Mouse (Mus musculus) megakaryocyte, adult 5-6 weeks (primary cell): ENCODE measurements around the gene 1600014C23Rik. TPM values are rescaled to one million over a fixed set of nuclear protein-coding genes. Genes with fewer than 3 reads are reported as not detected.
A peak's percentile ranks its signal among the peaks of the same experiment; 100 is the strongest.

Experiments used
- ATAC-seq: 2 replicates; pipeline ENCODE4 v1.8.0; 2016; ENCODE audit warnings: mild to moderate bottlenecking, inconsistent platforms; ENCODE audit not compliant: poor library complexity, severe bottlenecking
- total RNA-seq, 2 experiments: library from RNA; stranded (forward) in 1 of 2; stranded (reverse) in 1 of 2; fragments of 153-499, 151-499 nt in 1 of 2; fragments of 221-1000, 200-1000 nt in 1 of 2; gene quantifications; 2 replicates each; pipeline versions ENCODE4 v1.2.3 to v1.2.4; 2015 to 2017

Gene 1600014C23Rik
- total RNA-seq, 2 experiments from 2014 or later, result not detected

DNA sequence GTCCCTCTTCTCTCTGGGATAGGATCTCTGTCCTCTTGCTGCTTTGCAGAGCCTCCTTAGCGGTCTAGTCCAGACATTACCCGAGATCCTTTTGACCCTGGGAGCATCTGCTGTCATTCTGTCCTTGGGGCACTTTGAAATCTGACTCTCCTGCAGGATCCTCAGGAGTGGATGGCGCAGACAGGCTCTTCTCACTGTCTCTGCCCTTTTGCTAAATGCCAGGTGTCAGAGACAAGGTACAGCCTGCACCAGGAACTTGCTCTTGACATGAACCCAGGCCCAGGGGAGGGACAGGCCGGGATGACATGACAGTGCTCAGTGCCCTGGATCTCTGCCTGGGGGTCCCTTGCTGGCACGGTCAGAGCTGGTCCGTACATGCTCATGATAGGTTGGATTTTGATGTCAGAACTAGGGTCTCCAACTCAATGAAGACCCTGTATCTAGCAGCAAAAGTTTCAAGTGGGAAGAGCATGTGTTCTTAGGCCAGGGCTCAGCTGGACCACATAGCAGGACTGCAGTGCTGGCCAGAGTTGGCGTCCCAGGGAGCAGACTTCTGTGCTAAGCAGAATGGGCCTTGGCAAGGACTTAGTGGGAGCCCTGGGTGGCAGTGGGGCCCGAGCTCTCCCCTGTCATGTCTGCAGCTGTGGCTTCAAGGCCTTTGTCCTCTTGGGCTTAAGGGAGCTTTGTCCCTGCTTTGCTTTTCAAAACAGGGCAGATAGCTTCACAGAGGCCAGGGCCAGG, 5.5 kb downstream of the 1600014C23Rik start:
- no peak for ATAC-seq

DNA sequence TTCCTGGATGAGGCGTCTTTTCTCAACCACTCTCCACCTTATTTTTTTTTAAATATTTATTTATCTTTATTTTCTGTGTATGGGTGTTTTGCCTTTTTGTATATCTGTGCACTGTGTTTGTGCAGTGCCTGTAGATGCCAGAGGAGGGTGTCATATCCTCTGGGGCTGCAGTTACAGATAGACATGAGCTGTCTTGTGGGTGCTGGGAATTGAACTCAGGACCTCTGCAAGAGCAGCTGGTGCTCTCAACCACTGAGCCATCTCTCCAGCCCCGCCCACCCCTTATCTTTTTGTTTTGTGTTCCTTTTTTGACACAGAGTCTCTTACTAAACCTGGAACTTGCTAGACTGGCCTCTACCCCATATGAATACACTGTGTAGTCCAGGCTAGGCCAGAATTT, 6.2 kb downstream of the 1600014C23Rik start:
- ATAC-seq, result no peak

DNA sequence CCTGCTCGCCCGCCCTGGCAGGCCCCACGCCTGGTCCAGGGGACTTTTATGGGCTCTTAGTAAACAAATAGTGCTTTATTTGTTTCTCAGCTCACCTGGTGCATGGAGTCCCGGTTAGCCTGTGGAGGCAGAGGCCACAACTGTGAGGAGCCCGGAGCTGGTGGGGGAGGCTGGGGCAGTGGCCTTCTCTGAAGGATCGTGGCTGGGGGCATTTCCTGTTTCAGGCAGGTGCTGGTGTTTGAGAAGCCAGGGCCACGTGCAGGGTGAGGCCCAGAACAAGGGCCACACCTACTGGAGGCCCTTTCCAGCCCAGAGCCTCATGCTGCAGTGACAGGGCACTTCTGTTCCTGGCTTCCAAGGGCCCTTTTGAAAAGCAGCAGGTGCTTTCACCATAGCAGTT, 7.4 kb downstream of the 1600014C23Rik start:
- no peak for ATAC-seq

DNA sequence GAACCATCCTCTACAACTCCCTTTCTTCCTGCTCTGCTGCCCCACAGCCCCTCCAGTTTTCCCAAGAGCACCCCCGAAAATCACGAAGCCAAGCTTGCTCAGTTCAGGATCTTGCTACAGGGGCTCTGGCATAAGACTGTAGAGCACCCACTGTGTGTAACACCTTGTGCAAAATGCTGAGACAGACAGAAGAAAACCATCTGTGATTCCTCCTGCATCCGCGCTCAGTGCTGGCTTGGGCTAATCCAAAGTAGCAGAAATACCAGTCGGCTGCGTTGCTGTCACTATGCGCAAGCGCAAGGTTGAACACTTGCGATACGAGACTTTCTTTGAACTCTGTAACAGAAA, 9.1 kb downstream of the 1600014C23Rik start:
- no peak for ATAC-seq

DNA sequence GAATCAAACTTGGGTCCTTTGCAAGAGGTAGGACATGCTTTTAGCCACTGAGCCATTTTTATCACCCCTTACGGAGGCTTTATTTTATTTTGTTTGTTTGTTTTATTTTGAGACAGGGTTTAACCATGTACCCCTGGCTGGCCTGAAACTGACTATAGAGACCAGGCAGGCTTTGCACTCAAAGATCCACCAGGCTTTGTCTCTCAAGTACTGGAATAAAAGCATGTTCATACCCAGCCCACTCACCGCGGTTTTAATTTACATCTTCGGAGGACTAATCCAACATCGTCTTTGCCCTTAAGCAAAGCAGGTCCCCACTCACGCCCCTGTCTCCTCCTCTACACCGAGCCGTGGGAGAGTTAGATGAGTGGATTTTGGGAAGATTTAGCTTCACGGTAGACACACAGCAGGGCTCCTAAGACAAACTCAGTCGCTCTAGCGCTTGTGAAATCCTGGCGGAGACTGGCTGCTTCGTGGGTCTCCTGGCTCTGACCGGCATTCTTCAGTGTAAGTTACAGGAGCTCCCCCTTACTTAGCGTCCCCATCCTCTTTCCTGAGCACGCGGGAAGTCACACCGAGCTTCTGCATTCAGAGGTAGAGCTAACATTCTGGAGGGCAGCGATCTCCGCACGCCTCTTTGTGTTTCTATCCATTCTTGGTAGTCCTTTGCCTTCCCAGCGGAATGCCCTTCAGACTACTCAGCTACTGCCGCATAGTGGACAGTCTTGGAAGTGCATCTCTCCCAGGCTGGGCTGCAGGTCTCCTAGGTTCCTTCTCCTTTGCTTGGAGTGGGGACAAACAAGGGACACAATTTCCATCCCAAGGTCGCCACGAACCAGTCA, 9.7 kb downstream of the 1600014C23Rik start:
- peak; percentile 94 for ATAC-seq

DNA sequence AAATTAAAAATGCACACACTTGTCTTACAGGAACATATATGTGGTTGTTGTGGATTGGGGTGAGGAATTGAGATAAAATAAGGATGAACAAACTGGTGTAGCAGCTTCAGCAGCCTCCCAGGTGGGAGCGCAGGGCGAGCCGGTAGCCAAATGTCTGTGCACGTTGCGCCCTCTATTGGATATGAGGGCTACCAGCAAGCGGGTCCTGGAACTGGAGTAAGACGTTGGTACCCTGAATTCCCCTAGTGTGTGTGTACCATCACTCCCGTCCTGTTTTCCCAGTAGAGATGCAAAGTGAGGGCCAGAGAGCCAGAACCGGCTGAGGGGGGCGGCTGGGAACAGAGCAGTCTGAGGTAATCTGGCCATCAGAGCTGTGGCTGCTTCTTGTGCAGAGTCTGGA, 15.3 kb downstream of the 1600014C23Rik start:
- ATAC-seq, result peak; percentile 82

DNA sequence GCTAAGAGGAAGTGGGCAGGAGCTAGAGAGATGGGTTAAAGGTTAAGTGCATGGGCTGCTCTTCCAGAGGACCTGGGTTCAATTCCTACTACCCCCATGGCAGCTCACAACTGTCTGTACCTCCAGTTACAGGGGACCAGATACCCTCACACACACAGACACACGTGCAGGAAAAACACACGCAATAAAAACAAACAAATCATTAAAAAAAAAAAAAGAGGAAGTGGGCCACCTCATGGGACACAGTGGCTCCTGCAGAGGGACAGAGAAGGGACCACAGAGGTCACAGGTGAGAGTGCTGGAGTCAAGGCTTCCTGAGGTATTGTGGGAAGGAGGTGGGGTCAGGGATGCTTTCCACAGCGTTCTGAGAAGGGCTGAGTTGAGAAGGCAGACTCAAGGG, 22.1 kb downstream of the 1600014C23Rik start:
- 0 out of 2 replicates have a peak, but pooled peaks have one; percentile 26 for ATAC-seq

DNA sequence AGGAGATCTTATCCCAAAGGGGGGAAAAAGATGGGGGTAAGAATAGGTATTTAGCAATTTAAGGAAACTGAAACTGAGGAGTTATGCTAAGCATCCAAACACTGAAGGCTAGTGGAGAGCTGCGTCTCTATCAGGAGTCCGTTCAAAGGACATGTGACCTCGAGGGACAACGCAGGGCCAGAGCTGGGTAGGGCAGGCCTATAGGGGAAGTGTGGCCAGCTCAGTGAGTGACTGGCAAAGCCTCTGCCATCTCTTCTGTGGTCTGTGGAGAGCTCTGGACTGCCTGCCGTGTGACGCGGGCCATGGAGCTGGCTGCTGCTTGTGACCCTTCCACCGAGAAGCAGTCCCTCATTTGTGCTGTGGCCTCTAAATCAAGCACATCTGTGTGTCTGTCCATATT, 23.2 kb downstream of the 1600014C23Rik start:
- ATAC-seq, result peak; percentile 57

DNA sequence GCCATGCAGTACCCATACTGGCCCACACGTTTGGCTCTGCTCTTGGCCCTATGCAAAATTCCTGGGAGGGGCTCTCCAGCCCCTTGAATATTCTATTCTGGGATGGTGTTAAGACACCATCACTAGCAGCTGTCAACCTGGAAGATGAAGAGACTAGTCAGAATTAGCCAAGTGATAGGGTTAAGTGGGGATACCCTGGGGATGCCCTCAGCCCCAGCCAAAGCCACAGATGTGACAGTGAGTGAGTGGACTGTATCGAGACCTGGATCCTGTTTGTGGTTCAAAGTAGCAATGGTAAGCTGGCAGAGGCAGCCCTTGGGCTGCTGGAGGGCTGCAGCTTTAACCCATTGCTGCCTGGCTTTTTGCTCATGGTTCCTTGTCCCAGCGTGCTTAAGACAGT, 23.8 kb downstream of the 1600014C23Rik start:
- no peak for ATAC-seq

DNA sequence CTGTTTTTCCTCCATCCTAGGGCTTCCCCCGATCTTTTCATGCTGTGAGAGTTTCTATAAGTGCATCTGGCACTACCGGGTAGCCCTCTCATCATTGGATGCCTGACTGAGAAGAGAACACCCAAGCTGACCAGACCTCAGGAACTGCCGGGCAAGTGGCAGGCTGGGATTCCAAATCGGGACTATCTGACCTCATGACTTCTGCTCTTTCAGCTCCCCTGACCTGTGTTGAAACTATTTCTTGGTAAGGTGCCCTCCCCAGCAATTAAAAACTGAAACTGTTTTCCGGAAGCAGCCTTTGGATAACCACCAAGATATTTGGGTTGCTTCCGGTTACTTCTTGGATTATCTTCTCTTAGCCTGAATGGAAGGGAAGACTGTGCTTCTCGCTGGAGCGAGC, 25.5 kb downstream of the 1600014C23Rik start:
- ATAC-seq, result no peak

DNA sequence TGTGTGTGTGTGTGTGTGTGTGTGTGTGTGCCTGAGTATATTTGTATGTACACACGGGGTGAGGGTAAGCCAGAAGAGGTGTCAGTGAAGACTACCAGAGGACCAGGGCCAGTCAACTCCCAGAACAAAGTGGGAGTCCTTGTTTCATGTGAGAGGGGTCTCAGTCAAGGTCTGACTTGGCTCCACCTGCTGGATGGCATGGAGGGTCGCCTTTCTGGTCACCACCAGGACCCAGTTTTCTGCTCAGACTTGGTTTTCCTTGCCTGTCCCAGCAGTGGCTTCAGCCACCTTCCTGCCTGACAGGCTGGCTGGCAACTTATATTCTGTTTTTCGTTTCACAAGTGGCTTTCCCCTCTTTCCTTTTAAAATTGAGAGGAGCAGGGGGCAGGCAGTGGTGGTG, 26.3 kb downstream of the 1600014C23Rik start:
- ATAC-seq, result no peak

DNA sequence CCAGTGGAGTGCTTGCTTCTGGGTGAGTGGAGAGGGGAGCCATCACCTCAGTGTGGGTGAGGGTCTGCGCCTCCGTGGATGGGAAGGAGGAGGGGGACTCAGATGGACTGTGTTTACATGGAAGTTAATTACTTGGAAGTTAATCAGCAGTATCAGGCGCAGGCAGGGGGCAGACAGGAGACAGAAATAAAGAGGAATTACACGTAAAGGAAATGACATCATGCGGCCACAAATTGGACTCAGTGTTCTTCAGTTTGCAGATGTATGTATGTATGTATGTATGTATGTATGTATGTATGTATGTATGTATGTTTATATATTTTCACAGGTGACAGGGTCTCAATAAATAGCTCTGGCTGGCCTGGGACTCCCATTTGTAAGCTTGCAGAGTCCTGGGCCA, 26.8 kb downstream of the 1600014C23Rik start:
- ATAC-seq, result no peak

DNA sequence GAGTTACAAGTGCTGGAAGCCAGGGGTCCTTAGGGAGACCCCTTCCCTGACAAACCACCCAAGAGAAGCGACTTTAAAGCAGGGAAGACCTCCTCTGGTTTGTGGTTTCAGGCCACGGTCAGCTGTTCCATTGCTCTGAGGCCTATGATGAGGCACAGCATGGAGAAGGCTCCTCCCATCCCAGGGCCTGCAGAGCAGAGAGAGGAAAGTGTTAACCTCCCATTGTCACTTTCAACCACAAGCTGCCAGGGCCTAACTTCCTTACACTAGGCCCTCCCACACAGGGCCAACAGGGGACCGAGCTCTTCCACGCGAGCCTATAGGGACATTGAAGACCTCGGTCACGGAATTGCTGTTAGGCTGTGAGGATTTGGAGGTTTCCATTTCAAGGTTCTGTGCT, 30.5 kb downstream of the 1600014C23Rik start:
- ATAC-seq, result peak; percentile 93

DNA sequence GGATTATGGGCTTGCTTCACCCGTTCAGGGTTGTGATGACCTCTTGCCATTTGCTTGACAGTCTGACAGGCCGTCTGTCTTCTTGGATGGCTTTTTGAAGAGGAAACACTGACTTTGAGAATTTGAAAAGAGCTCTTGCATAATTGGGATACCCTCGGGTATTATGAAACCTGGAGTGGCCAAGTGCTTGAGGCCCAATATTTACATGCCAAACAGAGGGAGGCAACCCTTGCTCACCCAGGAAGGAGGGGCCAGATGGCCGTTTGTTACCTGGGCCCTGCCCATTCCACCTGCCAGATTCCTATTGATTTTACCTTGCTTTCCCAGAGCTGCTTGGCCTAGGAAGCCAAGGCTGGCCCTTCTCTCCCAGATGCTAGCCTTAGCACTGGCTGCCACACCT, 31.4 kb downstream of the 1600014C23Rik start:
- peak; percentile 33; the same call in 1 of the 2 replicates for ATAC-seq

DNA sequence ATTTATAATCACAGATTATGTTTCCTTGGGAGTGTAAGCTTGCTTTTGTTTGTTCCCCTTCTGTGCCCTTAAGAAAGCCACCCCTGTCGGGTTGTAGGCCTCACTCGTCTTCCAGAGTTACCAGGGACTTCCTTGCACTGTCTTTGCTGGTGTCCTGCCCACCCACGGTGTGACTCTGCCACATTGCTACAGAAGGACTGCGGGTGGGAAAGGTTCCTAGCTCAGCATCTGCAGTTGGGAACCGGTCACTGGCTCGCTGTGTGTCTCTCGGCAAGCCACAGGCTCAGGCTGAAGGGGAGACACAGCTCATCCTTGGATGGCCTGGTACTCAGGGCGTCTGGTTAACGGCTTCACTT, 32.4 kb downstream of the 1600014C23Rik start:
- no peak for ATAC-seq

DNA sequence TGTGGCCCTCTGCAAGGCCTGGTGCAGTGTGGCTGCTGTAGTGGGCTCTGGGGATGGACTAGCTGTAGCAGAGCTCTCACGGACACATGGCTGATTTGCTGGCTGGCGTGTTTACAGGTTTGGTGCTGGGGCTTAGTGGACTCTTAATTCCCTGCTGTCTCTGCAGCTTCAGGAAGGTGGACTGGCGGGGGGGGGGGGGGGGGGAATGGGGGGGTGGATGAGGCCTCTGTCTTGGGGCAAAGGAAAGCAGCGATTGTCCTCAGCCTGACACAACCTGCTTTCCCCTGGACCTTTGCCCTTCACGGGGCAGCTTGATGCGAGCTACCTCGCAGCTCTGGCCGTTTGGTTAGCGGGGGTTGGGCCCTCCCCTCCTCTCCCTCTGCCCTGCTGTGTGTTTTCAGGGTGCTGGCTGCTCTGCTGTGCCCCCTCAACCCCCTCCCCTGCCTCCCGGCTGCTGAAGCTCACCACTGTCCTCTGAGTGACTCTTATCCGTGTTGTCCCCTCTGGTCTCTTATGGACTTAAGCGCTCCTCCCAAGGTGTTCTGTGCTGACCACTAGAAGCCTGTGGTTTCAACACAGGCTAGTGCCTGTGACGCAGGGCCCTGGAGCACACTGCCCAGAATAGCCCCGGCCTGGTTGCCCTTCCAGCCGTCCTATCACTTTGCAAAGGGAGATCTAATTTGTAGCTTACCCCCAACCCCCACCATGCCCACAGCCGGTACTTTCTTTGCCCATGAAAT, 33.0 kb downstream of the 1600014C23Rik start:
- no peak for ATAC-seq

DNA sequence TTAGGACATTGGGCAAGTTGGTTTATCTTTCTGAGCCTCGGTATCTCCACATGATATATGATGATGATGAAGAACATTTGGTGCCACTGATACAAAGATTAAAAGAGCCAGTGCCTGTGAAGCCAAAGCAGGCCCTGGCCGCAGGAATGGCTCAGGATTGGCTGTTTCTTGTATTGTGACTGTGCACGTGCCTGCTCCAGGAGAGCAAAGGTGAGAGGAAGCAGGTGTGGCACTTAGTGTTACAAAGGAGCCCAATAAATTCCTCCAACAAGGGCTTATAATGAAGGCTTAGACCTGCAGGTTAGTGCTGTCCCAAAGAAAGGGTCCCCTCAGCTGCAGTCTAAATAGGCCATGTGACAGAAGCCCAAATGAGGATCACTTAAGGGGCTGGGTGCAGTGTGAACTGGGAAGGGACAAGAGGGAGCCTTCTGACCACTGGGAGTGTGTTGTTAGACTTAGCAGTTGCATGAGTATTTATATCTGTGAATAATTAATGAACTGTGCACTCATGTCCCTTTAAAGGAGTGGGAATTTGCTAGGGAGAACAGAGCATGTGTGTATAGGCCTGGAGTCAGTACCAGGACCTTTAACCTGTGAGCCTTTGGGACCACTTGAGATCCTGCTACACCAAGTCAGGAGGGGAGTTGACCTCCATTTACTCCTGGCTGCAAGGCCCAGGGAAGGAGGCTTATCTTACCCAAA, 34.5 kb downstream of the 1600014C23Rik start:
- ATAC-seq, result no peak

DNA sequence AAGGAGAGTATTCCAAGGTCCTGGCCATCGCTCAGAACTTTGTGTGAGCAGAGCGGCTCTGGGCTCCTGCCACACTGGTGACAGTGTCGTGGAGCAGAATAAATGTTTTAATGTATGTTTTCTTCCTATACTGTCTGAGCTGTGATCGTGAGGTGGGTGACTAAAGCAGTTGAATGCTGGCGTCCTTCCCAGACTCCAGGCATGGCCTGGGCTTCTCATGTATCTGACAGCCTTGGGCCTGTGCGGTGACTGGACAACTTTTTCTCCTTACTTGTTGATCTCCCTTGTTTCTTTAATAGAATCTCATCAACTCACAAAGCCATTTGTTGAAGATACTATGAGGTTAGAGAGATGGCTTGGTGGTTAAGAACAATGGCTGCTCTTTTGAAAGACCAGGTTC, 35.3 kb downstream of the 1600014C23Rik start:
- no peak for ATAC-seq

DNA sequence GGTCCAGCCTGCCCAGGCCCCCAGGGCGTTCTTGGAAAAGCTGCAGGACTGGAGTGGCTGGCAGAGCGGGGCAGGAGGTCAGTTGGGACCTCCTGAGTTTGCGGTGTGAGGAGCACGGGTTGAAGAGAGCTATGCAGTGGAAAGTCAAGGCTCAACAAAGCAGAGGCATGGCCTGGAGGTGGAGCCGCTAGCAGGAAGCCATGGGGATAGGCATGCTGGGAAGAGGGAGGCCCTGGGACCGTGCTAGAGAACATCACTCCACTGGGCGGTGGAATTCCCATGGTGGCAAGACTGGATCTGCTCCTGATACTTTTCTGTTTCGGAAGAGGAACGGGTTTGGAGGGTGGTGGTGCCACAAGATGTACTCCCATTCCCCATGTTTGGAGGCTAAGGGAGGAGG, 36.7 kb downstream of the 1600014C23Rik start:
- no peak for ATAC-seq

DNA sequence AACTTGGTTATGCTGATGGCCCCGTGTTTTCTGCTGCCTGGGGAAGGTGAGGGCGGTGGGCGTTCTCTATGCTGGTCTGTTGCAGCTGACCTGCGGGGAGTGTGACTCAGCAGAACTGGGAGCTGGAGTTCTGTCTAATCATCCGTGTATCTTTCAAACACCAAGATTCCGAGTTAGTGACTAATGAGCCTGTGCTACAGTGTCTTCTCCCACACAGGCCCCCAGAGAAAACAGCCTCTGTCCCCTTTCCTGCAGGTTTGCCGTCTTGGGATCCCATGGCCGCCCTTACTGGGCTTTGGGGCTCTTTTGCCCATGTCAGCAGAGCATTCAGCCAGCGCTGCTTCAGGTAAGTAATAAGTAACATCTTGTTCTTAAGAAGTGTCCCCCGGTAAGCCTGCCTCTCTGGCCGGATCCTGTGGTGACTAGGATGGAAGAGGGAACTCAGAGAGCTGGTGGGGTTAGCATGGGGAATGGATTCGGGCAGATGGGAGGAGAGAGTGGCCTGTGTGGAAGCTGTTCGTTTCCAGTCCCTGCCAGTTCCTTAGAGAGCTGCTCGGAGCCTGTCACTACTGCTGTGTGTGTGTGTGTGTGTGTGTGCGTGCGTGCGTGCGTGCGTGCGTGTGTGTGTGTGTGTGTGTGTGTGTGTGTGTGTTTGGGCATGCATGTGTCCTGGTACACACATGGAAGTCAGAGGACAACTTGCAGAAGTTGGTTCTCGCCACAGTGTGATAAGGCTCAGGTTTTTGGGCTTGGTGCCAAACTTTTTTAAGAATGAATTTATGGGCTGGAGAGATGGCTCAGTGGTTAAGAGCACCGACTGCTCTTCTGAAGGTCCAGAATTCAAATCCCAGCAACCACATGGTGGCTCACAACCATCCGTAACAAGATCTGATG, 38.2 kb downstream of the 1600014C23Rik start:
- peak; percentile 62 for ATAC-seq
